Mouse (Mus musculus) thymus, adult 2 months (tissue): ENCODE measurements around the gene Traf1.

ENCODE experiments used
- CTCF ChIP-seq: fragments of 200-500 bp; IDR thresholded peaks from 2 replicates; pipeline ENCODE4 v1.5.1; 2012; ENCODE audit warnings: mild to moderate bottlenecking, control low read depth, low read length, moderate library complexity, borderline replicate concordance; ENCODE audit not compliant: control insufficient read depth, poor library complexity, insufficient read depth; ENCODE audit errors: extremely low read depth
- POLR2A ChIP-seq: fragments of 200-500 bp; IDR thresholded peaks from 2 replicates; pipeline ENCODE4 v1.6.1; 2012; ENCODE audit warnings: mild to moderate bottlenecking, low read length, control low read depth, moderate library complexity; ENCODE audit not compliant: control insufficient read depth, poor library complexity, insufficient read depth; ENCODE audit errors: extremely low read depth

GRCm38 (mm10) chr2:34979459-34980011 lies 18.0 kb upstream of the Traf1 start:
- no peak for TF ChIP-seq CTCF
- TF ChIP-seq POLR2A = no peak
